Mouse (Mus musculus) MEL-GATA-1-ER (cell line): ENCODE results near the gene Fam43a.

Source experiments
- DNase-seq: peaks from one replicate; pipeline ENCODE4 v3.0.0-alpha.2; 2012; ENCODE audit warnings: low read depth; ENCODE audit errors: extremely low read depth

Gene Fam43a

DNA sequence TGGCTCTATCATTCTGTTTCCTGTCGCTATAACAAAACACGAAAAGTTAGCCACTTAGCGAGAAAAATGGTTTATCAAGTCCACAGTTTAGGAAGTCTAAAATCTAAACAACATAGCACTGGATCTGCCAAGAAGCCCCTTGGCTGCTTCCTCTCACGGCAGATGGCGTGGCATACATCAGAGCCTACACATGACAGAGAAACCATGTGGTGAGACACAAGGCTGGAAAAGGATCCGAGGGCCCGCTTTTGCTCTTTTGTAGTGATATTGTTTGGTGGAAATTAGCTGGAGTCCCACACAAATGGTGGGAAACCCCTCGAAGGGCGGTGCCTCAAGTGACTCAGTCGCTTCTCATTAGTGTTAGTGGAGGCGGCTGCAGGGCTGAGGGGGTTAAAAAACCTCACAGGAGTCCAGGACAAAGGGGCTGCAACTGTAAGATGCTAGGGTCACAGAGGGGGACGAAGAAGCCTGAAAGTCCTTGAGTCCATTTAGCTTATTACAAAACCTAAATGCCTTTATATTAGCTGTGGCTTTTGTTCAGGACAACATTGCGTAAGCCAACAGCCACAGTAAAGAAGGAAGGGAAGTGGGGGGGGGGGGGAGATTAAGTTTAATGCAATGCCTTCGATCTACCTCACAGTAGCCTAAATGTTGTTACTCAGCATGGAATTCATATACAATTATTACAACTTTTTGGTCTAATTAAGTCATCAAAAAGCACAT is 3.5 kb upstream of the Fam43a start:
- DNase-seq = no peak

GRCm38 (mm10) chr16:30596959-30597681 is 2.4 kb upstream of the Fam43a start:
- peak; percentile 65 for DNase-seq

- DNase-seq = no peak
These were observed 1.0 kb downstream of the Fam43a start for GRCm38 (mm10) chr16:30600431-30601045.

GRCm38 (mm10) chr16:30601046-30601832 is 1.7 kb downstream of the Fam43a start:
- no peak for DNase-seq

DNA sequence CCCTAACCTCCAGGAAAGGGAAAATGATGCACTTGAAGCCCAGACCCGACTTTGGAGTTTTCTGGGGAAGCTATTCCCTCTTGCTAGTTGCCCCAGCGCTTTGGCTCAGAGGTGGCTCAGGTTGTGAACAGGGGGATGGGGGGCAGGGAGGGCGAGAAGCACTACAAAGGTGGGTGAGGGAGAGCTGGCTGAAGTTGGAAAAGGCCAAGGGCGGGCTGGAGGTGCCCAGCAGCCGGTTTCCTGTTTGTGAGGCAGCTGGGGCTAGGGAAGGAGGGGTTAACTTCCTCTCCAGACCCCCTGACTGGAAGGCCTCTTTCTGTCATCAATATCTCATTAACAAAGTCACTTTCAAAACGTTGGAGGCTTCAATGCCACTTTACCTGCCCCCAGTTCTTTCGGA is 2.4 kb downstream of the Fam43a start:
- no peak for DNase-seq

DNA sequence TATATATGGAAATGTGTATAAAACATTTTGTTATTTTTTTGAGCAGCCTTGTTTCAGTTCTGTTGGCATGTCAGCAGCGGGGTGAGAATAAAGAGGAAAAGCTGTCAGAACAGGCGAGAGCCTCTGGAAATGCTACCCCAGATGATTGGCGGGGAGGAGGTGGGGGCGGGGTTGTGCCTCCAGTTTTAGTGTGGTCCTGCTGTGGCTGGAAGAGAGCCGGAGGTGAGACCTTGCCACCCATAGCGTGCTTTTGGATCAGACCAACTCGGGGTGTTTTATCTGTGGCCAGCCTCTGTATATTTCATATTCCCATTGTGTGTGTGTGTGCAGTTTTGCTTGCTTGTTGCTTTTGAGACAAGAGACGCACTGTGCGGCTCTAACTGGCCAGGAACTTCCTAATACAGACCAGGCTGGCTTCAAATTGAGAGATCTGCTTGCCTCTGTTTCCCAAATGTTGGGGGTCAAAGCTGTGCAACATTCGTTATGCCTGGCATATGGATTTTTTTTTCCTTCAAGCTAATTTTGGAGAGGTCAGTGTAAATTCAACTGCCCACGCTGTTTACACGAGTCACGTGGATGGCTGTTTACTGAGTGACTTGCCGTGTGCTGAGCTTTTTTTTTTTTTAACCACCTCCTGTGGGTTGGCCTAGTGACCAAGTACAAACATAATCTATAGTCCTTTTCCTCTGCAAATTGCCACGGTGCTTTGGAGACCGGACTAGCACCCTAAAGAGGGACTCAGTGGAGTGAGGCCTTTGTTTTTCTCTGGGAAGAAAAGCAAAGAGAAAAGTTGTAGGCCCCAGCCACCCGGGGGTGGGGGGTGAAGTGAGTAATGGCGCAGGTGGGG is 3.4 kb downstream of the Fam43a start:
- no peak for DNase-seq

GRCm38 (mm10) chr16:30603531-30603842 is 4.0 kb downstream of the Fam43a start:
- no peak for DNase-seq

DNA sequence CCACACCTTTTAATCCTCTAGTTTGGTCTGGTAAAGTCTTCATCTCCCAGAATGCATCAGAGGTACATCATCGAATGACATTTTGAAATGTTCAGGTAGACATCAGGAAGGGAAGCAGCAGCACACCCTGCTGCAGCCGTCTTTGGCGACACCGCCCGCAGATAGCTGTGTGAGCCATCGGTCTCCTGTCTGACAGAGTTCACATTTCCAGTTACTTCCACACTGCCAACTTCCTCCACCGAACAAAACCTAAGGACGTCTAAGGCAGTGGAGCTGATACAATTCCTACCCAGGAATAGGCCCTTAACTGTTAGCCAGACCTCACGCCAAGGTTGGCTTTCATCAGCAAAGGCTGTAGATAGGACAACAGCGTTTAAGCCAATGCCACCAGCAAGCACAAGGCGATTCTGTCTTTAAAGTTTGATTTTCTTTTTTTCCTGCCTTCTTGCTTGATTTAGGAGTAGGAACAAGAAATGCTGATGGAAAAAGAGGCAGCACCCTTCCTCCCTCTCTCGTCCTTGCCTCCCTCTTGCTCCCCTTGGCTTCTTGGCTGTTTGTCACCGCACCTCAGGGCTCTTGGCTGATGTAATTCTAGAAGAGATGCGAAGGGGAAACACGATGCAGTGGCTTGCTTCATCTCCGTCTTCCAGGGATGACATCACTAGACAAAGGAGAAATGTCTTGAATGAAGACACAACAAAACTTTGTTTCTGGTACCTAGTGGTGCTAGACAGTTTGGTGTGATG is 4.7 kb downstream of the Fam43a start:
- DNase-seq = no peak

GRCm38 (mm10) chr16:30604807-30605137 is 5.2 kb downstream of the Fam43a start:
- DNase-seq = no peak

DNA sequence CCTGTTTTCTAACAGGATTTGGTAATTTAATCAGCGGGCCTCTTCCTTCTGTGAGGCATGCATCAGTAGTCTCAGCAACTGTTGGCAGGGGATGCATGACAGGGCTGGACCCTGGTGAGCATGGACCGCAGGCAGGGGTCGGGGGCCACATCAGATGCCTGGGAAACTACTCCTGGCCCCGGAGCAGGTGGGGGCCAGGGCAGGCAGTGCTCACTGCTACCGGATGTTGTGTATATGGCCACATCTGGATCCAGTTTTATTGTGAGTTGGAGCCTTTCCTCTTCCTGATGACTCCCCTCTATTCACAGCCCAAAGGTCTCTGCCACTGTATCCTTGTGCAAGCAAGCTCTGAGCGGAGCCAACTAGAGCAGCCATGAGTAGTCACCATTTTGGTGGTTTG is 6.0 kb downstream of the Fam43a start:
- no peak for DNase-seq

GRCm38 (mm10) chr16:30607868-30608267 is 8.3 kb downstream of the Fam43a start:
- DNase-seq = no peak

DNA sequence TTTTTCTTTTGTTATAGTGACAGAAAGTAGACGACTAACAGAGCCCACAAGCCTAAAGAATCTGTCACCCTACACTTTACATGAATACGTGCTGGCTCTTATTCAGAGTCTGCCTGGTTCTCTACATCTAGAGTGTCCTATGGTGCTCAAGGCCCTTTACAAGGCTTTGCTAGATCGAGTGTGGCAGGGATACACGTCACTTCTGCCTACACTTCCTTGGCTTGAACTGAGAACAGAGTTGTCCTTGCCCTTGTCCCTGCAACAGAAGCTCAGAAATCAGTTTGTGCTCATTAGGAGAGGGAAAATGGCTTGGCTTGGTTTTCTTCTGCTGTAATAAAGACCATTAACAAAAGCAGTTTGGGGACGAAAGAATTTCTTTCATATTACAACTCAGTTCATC is 11.8 kb downstream of the Fam43a start:
- no peak for DNase-seq

DNA sequence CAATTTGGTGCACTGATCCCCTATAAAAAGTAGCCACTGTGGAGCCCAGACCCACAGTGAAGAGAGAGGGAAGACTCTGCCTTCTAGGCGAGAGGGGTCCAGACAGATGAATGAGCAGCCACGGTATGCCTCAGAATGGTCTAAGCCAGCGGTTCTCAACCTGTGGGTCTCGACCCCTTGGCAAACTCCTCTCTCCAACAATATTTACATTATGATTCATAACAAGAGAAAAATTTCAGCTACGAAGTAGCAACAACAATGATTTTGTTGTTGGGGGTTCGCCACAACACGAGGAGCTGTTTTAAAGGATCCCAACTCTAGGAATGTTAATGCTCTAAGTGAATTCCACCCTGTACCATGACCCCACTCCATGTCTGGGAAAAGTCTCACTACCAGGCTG is 13.6 kb downstream of the Fam43a start:
- DNase-seq = no peak

- DNase-seq = no peak
These were observed 14.6 kb downstream of the Fam43a start for GRCm38 (mm10) chr16:30614122-30614521.

- DNase-seq = no peak
These were observed 15.3 kb downstream of the Fam43a start for GRCm38 (mm10) chr16:30614705-30615317.

GRCm38 (mm10) chr16:30616281-30616680 is 16.8 kb downstream of the Fam43a start:
- no peak for DNase-seq

GRCm38 (mm10) chr16:30623645-30624044 is 24.1 kb downstream of the Fam43a start:
- DNase-seq = no peak

DNA sequence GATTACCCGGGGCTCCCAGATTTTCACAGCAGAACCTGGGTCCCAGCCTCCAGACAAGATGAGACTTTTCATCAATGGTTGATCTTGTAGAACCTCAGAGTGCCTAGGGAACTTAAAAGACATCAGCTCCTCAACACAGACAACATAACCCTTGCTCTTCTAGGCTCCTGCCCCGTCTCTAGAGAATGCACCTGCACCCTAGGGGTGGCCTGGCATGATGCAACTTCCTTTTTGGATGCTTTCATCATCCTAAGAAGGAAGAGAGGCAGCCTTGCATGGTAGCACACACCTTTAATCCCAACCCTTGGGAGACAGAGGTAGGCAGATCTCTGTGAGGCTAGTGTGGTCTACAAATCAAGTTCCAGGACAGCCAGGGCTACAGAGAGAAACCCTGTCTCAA is 25.1 kb downstream of the Fam43a start:
- DNase-seq = no peak

DNA sequence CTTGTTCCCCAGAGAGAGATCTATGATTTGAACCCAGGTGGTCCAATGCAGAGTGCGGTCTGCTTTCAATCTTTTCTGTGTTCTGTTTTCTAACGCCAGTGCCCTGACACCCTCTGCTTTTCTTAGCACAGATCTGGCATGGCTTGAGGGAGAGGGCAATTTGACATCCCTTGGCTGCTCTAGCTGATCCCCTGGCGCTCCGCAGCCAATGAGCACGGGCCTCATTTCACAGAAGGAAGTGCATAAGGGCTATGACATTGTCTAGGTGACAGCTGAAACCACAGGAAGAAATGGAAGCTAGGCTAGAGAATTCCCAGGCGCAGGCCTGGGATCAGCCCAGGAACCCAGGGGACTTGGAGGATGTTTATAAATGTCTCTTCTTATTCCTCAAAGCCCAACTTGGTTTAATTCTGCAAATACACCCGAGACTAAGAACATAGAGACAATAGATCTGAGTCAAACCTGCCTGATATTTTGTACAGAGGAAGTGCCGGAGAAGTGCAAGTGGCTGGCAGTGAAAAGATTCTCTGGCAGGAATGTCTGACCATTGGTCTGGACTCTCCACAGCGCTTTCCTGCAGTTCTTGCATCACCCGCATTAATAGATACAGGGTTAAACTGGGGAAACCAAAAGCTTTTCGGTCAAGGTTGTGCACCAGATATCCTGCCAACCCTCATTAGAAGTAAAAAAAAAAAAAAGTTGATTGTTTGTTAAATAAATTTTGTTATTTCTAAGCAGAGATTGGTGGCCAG is 28.2 kb downstream of the Fam43a start:
- DNase-seq = no peak
